Mouse (Mus musculus) embryonic facial prominence, embryonic 10.5 days (tissue): ENCODE data around the gene Fcrl5. TPM values are rescaled to one million over a fixed set of nuclear protein-coding genes. Genes with fewer than 3 reads are reported as not detected.

Experiments used
- DNase-seq: peaks from one replicate; pipeline ENCODE4 v3.0.0-alpha.2; 2017; ENCODE audit warnings: low spot score
- H3K27ac ChIP-seq: fragments of 300-500 bp; sonication (generic); replicated peaks from 2 replicates; pipeline ENCODE4 v1.5.1; 2016; ENCODE audit warnings: mild to moderate bottlenecking
- H3K27me3 ChIP-seq: fragments of 300-500 bp; sonication (generic); replicated peaks from 2 replicates; pipeline ENCODE4 v1.6.1; 2016; ENCODE audit warnings: low read depth, mild to moderate bottlenecking; ENCODE audit not compliant: poor library complexity, severe bottlenecking
- H3K36me3 ChIP-seq: fragments of 300-500 bp; sonication (generic); replicated peaks from 2 replicates; pipeline ENCODE4 v1.6.1; 2016; ENCODE audit warnings: mild to moderate bottlenecking, moderate library complexity
- H3K4me1 ChIP-seq: fragments of 300-500 bp; sonication (generic); 2 replicates; pipeline ENCODE4 v1.6.1; 2016
- H3K4me3 ChIP-seq: fragments of 300-500 bp; sonication (generic); 2 replicates; pipeline ENCODE4 v1.5.1; 2016; ENCODE audit warnings: mild to moderate bottlenecking, moderate library complexity
- H3K9me3 ChIP-seq: fragments of 300-500 bp; sonication (generic); 2 replicates; pipeline ENCODE4 v1.6.1; 2016; ENCODE audit warnings: mild to moderate bottlenecking
- WGBS: fragments of 180-500 bp; shearing (Covaris S2); methylation state at CpG from one replicate; pipeline ENCODE4 v1.1.7; 2016; 5-methylcytosine and 5-hydroxymethylcytosine counted together
- polyA plus RNA-seq: library from polyadenylated mRNA; unstranded; fragments of >200 nt; fragmentation: Nextera tagmentation; extraction: Ambion mirVana; gene quantifications from 2 replicates; pipeline ENCODE4 v1.2.1, GENCODE M21; 2016

Fcrl5 gene
- not detected in 2 replicates for polyA plus RNA-seq

DNA sequence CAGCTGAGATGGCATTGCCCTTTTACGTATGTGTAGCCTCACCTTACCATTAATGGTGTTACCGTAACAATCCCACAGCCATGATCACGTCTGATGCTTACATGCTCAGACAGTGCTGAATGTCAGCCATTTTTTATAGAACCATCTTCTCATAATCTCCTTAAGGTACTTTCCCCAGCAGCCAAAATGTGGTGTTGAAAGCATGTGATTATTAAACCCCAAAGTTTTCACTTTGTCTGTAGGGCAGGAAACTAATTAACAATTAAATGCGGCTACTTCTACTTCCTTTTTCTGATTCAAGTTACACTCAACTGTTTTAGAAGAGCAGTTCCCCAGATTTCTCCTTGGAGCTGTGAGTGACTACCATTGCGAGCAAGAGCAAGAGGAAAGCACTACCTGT lies at the start of gene Fcrl5:
Fcrl5 (plus strand) TSS at position 295 of the 400 bp plus-strand sequence.
- DNase-seq: no peak
- Histone ChIP-seq H3K27me3 (no peaks in the 10 kb centered on the region), H3K4me1 (no peaks in the 10 kb centered on the region), H3K36me3 (no peaks in the 10 kb centered on the region), H3K9me3 (no peaks in the 10 kb centered on the region), H3K27ac (no peak within 1 kb of the TSS), H3K4me3 (no peak within 1 kb of the TSS)
- WGBS: 90% methylated on average over 5 of the region's 5 CpGs

DNA sequence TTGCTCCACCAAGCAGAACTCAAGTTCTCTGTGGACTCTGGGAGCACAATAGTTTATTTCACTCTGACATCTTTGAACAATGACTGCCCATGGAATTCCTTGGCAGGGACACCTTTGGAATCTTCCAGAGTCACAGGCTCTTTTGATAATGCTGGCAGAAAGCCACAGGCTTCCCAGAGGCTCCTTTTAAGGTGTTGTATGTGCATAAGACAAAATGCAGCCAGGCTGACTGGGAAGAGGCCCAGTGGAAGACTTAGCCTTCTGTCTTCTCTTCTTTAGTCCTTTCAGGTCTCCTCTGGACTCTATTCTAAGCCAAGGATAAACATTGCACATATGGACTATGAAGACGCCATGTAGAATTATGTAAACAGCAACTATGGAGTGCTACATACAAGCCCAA lies 44.6 kb upstream of the Fcrl5 start:
- DNase-seq: no peak
- H3K27ac ChIP-seq: no peak overlapping the region
- H3K4me1 ChIP-seq: no peaks in the 10 kb centered on the region
- WGBS: 88% methylated on average over 1 of the region's 1 CpGs
- H3K36me3 ChIP-seq: no peaks in the 10 kb centered on the region
- no peaks in the 10 kb centered on the region for H3K9me3 ChIP-seq
- H3K27me3 ChIP-seq: no peaks in the 10 kb centered on the region
- H3K4me3 ChIP-seq: no peak overlapping the region

DNA sequence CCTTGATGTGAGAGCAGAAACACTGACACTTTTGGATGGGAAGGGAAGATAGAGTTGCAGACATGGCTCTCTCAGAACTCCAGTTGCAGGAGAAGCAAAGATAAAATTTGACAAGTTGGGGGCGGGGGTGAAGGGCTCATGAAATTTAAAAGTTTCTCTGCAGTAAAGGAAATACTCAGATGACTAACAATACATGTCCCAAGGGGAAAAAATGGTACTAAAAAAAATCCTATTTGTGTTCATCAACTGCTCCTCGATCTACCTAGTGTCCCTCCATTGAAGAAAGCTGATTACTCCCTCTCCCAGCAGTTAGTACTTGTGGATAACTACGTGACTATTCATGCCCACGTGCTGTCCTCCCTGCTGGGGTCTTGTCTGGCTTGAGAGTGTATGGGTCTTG lies 36.8 kb upstream of the Fcrl5 start:
- H3K27me3 ChIP-seq: no peaks in the 10 kb centered on the region
- H3K27ac ChIP-seq: no peak overlapping the region
- H3K9me3 ChIP-seq: no peaks in the 10 kb centered on the region
- no peaks in the 10 kb centered on the region for H3K36me3 ChIP-seq
- 66% methylated on average over 4 of the region's 4 CpGs for WGBS
- H3K4me1 ChIP-seq: no peaks in the 10 kb centered on the region
- no peak for DNase-seq
- H3K4me3 ChIP-seq: no peak overlapping the region

DNA sequence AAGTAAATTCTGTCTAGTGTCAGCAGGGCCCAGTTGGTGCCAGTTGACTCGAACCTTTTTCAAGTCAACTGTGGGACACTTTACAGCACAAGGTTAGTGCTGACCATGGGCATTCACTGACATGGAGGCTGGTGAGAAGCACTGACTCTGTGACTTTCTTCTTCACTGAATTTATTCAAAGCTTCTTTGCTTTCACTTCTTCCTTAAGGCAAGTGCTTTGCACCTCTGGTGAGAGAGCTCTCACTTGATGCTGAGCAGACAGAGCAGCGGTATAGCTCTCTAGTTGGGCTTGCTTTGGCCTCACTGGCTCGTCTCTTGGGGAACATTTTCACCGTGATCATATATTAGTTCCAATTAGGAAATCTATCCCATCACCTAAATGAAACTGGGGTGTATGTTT lies 35.7 kb upstream of the Fcrl5 start:
- H3K4me1 ChIP-seq: no peaks in the 10 kb centered on the region
- 84% methylated on average over 4 of the region's 4 CpGs for WGBS
- no peaks in the 10 kb centered on the region for H3K36me3 ChIP-seq
- no peak for DNase-seq
- H3K9me3 ChIP-seq: no peaks in the 10 kb centered on the region
- H3K27me3 ChIP-seq: no peaks in the 10 kb centered on the region
- no peak overlapping the region for H3K4me3 ChIP-seq
- H3K27ac ChIP-seq: no peak overlapping the region

DNA sequence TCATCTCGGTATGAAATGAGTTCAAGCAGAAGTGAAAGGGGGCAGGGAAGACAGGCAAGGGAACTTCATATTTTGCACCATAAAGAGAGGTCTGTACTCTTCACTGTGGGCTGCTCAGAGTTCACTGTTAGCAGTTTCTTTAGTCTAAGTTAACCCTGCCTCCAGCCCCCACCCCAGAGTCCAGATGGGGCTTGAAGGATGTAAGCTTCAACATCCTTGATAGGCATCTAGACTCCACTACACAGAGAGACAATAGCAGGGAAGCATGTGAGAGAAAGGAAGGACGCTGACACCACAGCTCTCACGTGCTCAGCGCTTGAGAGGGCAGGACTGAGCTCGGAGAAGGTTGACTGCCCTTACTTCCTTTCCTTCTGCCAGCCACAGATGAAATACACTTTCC lies 34.3 kb upstream of the Fcrl5 start:
- Histone ChIP-seq H3K4me1 (no peaks in the 10 kb centered on the region), H3K9me3 (no peaks in the 10 kb centered on the region), H3K27ac (no peak overlapping the region), H3K27me3 (no peaks in the 10 kb centered on the region), H3K4me3 (no peak overlapping the region), H3K36me3 (no peaks in the 10 kb centered on the region)
- no peak for DNase-seq
- 75% methylated on average over 5 of the region's 5 CpGs for WGBS

DNA sequence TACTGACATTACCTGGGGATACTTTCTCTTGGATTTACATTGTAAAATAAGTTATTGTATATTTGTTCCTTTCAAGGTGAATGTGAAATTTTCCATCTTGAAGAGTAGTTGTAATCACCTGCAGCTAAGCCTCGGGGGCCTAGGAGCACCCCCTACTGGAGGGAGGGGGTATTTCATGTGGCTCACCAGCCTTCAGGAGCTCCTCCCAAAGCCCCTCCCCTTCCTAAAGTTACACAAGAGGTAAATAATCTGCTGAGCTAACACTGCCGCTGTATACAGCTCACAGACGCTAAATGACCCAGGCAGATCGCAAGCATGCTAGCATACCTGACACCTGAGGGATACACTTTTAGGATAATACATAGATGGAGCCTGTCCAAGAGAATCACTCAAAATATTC lies 27.4 kb upstream of the Fcrl5 start:
- H3K9me3 ChIP-seq: no peaks in the 10 kb centered on the region
- no peak overlapping the region for H3K27ac ChIP-seq
- peak; percentile 55 for DNase-seq
- WGBS: 28% methylated on average over 4 of the region's 4 CpGs
- H3K36me3 ChIP-seq: no peaks in the 10 kb centered on the region
- H3K4me3 ChIP-seq: no peak overlapping the region
- no peaks in the 10 kb centered on the region for H3K27me3 ChIP-seq
- H3K4me1 ChIP-seq: 0 out of 2 replicates have a peak, but pooled peaks cover 6% of the 10 kb centered on the region

DNA sequence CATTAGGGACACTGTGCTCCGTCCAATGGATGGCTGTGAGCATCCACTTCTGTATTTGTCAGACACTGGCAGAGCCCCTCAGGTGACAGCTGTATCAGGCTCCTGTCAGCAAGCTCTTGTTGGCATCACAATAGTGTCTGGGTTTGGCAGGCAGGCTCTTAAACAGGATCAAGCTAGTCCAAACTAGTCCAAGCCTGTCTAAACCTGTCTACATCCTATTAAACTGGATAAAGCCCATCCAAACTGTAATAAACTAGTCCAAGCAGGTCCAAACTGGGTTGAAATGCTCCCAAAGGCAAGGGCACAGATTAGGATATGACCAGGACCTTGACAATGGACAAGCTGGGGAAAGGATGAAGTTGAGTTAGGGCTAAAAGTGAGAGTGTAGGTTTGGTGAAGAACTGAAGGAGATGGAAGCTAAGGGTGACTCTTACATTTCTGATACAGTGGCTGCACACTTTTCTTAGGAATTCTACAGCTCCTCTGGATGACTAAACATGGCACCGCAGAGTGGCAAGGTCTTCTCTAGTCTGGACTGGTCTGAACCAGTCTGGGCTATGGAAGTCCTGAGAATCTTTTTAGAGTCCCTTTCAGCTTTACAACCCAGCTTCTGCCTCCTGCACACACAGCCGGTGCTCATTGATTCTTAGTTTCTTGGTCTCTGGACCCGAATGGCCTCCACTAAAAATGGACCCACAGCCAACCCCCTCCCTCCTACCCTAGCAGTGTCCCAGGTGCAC lies 26.2 kb upstream of the Fcrl5 start:
- Histone ChIP-seq H3K4me1 (0 out of 2 replicates have a peak, but pooled peaks cover 6% of the 10 kb centered on the region), H3K9me3 (no peaks in the 10 kb centered on the region), H3K4me3 (no peak overlapping the region), H3K27me3 (no peaks in the 10 kb centered on the region), H3K36me3 (no peaks in the 10 kb centered on the region), H3K27ac (no peak overlapping the region)
- DNase-seq: no peak
- 88% methylated on average over 4 of the region's 4 CpGs for WGBS

DNA sequence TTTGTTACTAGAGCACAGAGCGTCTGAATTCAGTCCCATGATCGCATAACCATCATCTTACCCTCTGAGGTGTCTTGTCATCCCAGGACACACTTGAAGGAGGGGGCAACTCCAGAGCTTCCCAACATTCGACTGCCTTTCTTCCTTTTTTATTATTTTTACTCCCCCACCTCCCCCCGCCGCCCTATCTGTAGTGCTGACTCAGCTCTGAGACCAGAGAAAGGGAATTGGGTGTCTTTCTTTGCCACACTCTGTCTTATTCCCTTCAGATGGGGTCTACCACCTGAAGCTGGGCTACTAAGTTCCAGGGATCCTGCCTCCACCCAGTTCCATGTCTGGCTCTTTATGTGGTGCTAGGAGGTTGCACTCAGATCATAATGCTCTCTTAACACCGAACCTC lies 25.0 kb upstream of the Fcrl5 start:
- 85% methylated on average over 6 of the region's 6 CpGs for WGBS
- DNase-seq: no peak
- no peaks in the 10 kb centered on the region for H3K27me3 ChIP-seq

DNA sequence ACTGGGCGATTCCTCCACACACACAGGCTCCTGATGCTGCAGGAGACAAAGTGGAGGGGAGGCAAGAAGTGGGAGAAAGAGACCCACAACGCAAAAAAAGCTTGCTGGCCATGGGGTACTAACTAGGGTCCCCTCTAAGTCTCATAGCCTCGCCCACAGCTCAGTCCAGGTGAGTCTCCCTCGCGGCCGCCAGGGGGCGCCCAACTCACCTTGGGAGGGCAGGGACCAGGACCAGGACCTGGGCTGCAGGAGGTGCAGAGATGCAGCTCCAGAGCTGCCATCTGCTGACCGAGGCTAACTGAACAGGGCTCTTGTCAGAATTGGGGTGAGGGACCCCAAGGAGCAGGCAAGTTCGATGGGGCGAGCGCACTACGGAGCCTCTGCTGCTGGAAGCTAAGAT lies 24.4 kb upstream of the Fcrl5 start:
- H3K4me1 ChIP-seq: 0 out of 2 replicates have a peak, but pooled peaks cover 6% of the 10 kb centered on the region
- H3K36me3 ChIP-seq: no peaks in the 10 kb centered on the region
- H3K4me3 ChIP-seq: no peak overlapping the region
- peak; percentile 81 for DNase-seq
- H3K9me3 ChIP-seq: no peaks in the 10 kb centered on the region
- H3K27ac ChIP-seq: no peak overlapping the region
- H3K27me3 ChIP-seq: no peaks in the 10 kb centered on the region
- WGBS: 13% methylated on average over 12 of the region's 12 CpGs

More for the DNA sequence above, 25.0 kb upstream of the Fcrl5 start:
- Histone ChIP-seq H3K4me1 (0 out of 2 replicates have a peak, but pooled peaks cover 6% of the 10 kb centered on the region), H3K4me3 (no peak overlapping the region), H3K36me3 (no peaks in the 10 kb centered on the region), H3K9me3 (no peaks in the 10 kb centered on the region), H3K27ac (no peak overlapping the region)

DNA sequence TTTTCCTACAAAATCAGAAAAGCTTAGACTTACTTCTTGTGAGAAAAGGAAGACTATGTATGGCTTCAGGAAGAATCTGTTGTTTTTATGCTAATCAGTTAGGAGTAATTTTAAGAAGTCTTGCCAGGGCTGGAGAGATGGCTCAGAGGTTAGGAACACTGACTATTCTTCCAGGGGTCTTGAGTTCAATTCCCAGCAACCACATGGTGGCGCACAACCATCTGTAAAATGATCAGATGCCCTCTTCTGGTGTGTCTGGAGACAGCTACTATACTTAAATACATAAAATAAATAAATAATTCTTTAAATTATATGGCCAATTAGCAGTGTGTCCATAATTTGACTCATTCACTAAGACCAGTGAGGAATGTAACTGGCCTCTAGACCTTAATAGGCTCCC lies 14.9 kb upstream of the Fcrl5 start:
- no peak for DNase-seq
- Histone ChIP-seq H3K9me3 (no peaks in the 10 kb centered on the region), H3K27me3 (no peaks in the 10 kb centered on the region), H3K36me3 (no peaks in the 10 kb centered on the region), H3K27ac (no peak overlapping the region), H3K4me1 (no peaks in the 10 kb centered on the region), H3K4me3 (no peak overlapping the region)
- 53% methylated on average over 1 of the region's 1 CpGs for WGBS

DNA sequence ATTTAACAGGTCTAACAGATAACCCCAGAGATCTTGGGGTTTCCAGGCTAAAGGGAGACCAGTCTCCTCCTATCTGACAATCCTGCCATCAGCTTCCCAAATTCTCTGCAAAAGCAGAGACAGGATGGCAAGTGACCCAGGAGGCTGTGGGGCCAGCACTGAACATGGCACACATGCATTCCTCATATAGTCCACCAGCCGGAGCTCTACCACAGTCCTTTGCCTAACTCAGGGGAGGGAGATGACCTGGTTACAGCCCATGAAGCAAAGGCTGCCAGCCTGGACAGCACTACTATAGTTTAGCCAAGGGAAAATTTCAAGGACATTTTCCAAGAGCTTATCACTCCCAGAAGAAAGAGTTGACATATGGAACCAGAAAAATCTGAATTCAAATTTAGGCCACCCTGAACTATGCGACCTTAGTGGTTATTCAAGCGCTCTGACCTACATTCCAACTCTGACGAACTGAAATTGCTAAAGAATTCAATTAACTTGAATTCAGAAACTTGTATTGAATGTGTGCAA lies 13.1 kb upstream of the Fcrl5 start:
- no peak overlapping the region for H3K4me3 ChIP-seq
- no peak overlapping the region for H3K27ac ChIP-seq
- no peaks in the 10 kb centered on the region for H3K9me3 ChIP-seq
- H3K27me3 ChIP-seq: no peaks in the 10 kb centered on the region
- WGBS: 79% methylated on average over 4 of the region's 4 CpGs
- H3K4me1 ChIP-seq: no peaks in the 10 kb centered on the region
- H3K36me3 ChIP-seq: no peaks in the 10 kb centered on the region
- DNase-seq: no peak

DNA sequence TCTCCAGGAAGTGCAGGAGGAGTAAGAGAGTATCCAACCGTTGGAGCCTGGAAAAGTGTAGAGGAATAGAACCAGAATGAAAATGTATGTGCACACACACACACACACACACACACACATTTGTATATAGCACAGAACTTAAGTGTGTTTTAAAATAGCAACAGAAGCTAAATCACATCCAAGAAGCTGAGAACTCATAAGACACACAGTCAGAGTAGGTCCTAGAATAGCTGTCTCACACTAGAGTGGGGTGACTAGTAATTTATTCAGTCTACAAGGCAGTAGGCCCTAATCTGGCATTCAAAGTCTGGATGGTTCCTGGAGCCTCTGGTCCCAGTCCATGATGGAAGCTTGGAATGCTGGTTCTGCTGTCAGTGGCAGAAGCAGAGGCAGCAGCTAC lies 5.0 kb downstream of the Fcrl5 start:
- DNase-seq: no peak
- Histone ChIP-seq H3K27ac (no peak overlapping the region), H3K9me3 (no peaks in the 10 kb centered on the region), H3K27me3 (no peaks in the 10 kb centered on the region), H3K4me3 (no peak overlapping the region), H3K36me3 (no peaks in the 10 kb centered on the region), H3K4me1 (no peaks in the 10 kb centered on the region)
- WGBS: 91% methylated on average over 1 of the region's 1 CpGs

DNA sequence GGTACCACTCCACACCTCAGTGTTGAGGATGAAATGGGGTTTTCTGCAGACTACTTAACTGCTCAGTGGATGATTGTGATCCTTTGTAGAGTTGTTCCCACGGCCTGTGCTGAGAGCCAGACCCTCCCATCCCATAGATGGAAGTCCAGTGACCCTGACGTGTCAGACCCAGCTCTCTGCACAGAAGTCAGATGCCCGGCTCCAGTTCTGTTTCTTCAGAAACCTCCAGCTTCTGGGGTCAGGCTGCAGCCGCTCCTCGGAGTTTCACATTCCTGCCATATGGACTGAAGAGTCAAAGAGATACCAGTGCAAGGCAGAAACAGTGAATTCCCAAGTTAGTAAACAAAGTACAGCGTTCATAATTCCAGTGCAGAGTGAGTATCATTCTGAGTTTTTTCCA lies 8.4 kb downstream of the Fcrl5 start:
- H3K9me3 ChIP-seq: no peaks in the 10 kb centered on the region
- H3K27ac ChIP-seq: no peak overlapping the region
- WGBS: 75% methylated on average over 6 of the region's 6 CpGs
- H3K27me3 ChIP-seq: no peaks in the 10 kb centered on the region
- H3K4me3 ChIP-seq: no peak overlapping the region
- no peaks in the 10 kb centered on the region for H3K36me3 ChIP-seq
- DNase-seq: no peak
- no peaks in the 10 kb centered on the region for H3K4me1 ChIP-seq
